Mouse (Mus musculus): ENCODE data around the gene Arl3.

The Arl3 gene

DNA sequence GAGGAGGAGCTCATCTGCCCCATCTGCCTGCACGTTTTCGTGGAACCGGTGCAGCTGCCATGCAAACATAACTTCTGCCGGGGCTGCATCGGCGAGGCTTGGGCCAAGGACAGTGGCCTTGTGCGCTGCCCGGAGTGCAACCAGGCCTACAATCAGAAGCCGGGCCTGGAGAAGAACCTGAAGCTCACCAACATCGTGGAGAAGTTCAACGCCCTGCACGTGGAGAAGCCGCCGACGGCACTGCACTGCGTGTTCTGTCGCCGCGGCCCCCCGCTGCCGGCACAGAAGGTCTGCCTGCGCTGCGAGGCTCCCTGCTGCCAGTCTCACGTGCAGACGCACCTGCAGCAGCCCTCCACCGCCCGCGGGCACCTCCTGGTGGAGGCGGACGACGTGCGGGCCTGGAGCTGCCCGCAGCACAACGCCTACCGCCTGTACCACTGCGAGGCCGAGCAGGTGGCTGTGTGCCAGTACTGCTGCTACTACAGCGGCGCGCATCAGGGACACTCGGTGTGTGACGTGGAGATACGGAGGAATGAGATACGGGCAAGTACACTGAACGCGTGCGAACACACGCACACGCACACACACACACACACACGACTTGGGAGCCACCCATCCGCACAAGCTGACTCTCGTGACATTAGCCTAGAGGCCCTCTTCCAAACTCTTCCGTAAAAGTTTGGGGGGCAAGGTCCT is 70.4 kb downstream of the Arl3 start:
- DNase-seq (ENCODE audit: extremely low spot score, low read depth, low spot score), result no peak

DNA sequence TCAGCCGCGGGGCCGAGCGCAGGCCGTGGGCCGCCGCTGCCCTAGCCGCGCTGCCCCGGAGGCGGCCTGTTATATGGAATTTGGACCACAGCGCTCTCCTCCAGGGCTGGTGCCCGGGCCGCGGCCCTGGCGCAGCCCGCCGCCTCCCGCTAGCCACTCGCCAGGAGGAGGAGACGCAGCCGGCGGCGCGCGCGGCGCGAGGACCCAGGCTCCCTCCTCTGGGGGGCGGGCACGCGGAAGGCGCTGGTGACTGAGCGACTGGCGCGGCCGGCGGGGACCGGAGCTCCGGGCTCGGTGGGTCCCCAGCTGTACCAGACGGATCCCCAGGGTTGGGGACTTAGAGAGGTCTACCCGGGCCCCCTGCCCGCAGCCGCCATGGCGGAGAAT is 70.9 kb downstream of the Arl3 start:
- DNase-seq (ENCODE audit: extremely low spot score, low read depth, low spot score), result no peak

DNA sequence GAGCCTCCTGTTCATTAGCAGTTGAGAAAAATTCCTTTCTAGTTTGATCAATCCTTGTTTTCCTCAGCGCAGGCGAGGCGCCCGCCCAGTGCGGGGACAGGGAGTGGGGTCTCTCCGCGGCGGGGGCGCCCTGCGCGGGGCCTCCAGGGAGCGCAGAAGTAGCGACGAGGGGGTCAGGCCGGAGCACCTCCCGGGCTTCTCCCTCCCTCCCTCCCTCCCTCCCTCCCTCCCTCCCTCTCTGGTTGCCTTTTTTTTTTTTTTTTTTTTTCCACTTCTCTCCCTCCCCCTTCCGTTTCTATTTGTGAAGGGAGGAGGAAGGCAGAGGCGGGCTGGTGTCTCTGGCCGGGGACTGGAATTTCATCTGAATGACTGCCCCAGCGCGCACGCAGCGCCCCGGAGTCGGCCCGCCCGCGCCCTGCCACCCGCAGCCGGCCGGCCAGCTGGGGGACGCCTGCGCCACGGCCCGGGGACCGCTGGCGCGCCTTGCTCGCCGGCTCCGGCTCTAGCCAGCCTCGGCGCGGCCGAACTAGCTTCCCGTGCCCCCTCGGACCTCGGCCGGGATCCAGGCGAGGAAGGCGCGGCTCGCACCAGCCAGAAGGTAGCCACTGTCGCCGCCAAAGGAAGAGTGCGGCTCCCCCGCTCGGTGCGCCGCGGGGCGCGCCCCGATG is 71.5 kb downstream of the Arl3 start, which contains the start of gene Trim8:
Trim8 (plus strand) TSS at position 302 of the 668 bp plus-strand sequence.
- DNase-seq (ENCODE audit: extremely low spot score, low read depth, low spot score), result no peak

DNA sequence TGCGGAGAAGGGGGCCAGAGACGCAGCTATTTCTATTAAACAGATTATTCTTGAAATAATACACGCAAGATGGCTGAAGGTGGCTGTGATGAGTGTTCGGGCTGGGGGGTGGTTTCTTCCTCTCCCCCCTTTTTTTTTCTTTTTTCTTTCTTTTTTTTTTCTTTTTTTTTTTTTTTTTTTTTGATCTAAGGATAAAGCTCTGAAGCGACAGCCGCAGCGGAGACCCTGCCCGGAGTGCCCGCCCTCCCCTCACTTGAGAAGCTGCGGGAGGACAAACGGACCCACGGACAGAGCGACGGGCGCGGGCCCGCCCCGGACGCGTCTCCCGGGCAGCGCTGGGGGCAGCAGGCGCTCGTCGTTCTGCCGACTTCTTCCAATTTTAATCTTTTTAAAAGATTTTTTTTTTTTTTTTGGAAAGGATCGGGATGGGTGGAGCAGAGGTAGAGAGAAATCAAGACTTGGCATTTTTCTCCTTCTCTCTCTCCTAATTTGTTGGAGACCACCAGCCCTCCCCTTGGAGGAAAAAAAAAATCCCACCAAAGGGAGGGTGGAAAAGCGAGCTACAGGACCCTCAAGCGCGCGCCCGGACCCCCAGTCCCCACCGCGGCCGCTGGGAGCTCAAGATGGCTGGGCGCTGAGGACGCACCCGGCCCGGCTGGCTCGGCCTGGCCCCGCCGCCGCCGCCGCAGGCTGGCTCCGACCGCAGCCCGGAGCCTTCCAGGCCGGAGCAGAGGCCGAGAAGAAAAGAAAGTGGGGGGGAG is 72.2 kb downstream of the Arl3 start:
- no peak for DNase-seq (ENCODE audit: extremely low spot score, low read depth, low spot score)

DNA sequence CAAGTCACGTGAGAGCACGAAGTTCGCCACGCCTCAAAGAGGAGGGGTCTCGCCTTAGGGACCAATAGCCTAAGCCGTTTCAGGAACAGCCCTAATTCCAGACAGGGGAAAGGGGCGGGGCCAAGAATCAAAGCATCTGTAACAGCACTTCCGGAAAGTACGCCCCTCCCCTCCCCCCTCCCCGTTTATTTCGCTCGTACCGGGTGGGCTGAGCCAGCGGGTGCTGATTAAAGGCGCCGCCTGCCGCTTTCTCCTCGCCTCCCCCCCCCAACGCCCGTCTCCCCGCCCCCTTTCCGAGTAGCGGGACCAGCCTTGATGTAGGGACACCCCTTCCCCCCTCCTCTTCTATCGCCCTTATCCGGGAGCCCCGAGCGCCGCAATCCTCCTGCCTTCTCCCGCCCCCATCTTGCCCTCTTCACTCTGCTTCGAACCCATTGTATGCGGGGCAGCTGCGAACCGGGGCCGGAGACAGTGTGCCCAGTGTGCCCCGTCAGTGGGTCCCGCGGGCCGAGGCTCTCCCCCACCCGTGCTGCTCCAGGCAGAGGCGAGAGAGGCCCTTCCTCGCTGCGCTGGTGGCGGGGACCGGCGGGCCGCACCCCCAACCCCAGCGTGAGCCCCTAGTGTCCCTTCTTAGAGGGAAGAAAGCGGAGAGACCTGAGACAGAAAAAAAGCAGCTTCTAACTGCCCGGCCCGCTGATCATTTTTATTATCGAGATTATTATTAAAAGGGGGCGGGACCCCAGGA is 73.0 kb downstream of the Arl3 start:
- DNase-seq (ENCODE audit: extremely low spot score, low read depth, low spot score), result peak; percentile 98

DNA sequence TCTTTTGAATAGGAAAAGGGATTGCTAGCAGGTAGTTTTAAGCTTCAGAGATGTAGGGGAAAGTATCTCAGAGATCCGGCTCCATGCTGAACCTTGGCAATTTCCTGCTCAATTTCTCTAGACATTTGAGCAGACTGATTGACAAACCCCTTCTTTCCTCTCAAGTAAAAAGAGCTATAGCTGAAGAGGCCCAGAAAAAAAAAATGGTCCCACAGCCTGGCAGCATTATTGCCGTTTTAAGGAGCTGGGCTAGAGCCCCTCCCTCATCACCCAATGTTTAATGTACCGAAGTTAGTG is 73.5 kb downstream of the Arl3 start:
- no peak for DNase-seq (ENCODE audit: extremely low spot score, low read depth, low spot score)

DNA sequence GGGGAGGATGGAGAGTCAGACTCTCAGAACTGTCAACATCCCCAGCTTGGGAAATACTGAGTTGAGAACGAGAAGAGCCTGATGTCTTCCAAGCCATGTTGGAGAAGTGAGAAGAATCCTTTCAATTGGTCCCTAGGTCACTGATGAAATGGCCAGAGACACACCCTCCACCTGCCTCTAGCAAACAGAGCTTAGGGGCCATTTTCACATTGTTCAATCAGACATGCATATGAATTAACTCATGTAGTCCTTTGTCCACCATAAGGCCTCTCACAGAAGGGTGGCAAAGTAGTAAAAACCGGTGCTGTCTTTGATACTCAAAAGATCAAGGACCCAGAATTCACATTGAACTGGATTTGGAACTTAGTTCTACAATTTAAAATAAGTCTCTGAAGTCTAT is 75.8 kb downstream of the Arl3 start:
- DNase-seq (ENCODE audit: extremely low spot score, low read depth, low spot score), result no peak

DNA sequence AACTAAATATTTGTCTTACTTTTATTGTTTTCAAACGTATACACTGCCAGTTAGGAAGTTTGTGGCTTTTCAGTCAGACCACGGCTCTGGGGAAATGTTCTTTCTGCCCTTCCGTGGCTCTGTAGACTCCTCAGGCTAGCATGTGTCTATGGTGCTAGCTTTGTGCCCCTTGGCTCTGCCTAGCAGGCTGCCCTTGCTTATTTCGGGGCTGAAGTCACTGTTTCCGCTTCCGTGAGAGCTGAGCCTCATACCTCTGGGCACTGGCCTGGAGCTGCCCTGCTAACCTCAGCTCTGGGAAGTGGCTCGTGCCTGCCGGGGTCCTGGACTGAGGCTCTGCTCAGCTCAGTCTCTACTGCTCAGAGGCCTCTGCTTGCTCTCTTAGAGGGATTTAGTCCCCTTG is 77.9 kb downstream of the Arl3 start:
- DNase-seq (ENCODE audit: extremely low spot score, low read depth, low spot score), result no peak

DNA sequence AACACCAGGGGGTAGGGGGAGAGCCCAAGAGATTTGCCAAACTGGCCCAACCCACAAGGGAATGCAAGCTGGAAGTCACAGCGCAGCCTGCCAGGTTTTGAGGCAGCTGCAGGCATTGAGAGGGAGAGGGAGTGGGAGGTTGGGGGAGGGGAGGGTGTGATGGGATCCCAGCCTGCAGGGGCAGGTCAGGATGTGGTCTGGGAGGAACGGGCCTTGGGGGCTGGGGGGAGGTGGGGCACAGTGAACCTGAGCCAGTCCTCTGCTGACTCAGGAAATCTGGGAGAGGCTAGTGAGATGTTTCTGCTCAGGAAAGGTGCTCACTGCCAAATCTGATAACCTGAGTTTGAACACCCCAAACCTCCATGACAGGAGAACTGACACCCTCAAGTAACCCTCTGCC is 82.4 kb downstream of the Arl3 start:
- DNase-seq (ENCODE audit: extremely low spot score, low read depth, low spot score), result no peak

DNA sequence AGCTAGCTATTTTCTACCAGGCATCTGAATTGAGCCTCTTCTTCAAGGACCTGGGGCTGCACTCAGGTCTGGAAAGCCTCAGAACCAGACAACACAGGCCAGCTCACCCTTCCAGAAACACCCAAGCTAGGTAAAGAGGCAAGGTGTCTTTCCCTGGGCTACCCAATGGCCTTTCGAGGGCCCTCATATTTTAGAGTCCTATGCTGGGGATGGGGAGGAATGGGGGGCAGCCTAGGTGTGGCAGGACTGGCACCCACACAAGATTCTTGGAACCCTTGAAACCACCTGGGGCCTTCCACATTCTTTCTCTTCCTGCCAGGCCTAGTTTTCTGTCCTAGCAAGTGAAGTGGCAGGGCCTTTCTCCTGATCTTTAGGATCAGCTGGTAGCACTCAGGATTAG is 83.5 kb downstream of the Arl3 start:
- no peak for DNase-seq (ENCODE audit: extremely low spot score, low read depth, low spot score)

DNA sequence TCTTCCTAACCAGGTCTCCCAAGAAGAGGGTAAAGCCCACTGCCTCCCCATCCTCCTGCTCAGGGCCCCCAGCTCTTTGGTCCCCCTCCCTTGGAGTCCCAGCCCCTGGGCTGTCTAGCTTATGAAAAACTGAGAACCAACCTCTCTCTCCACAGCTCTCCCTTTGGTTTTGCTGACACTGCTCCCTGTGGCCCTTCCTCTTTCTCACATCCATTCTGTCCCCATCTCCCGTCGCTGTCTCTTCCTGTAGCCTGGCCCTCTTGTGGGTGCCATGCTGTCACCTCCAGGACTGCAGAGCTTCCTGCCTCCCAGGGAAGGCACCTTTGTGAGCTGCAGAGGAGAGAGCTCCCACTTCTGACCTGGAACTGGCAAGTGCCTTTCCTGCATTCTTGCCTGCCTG is 86.3 kb downstream of the Arl3 start:
- DNase-seq (ENCODE audit: extremely low spot score, low read depth, low spot score), result no peak

DNA sequence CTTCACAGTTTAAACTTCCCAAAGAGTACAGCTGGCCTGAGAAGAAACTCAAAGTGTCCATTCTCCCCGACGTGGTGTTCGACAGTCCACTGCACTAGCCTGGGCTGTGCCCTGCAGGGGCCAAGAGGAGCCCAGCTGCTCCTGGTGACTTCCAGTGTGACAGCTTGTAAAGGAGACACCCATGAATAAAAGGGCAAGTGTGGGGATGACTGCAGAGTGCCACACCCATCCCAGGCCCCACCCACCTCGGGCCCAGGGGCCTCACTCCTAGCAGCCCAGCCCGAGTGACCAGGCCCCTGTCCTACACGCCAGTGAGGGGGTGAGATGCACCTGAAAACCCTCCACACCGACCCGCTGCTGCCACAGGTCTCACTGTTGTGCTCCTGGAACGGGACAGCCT is 87.2 kb downstream of the Arl3 start:
- DNase-seq (ENCODE audit: extremely low spot score, low read depth, low spot score), result no peak

DNA sequence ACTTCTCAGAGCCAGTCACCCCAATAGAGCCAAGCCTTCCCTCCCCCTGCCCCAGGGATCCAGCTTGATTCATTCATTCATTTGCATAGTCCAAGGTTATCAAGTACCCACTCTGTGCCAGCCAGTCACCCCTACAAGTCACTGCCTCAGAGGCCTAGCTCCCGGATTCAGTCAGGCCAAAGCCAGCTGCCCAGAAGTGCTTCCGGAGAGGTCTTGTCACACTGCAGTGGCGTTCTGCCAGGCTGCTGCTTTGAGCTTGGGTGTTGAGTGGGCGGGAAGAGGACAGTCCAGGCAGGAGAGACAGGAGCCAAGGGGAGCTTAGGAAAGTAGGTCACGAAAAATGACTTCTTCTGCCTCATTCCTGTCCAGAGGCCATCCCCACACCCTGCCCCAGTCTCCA is 88.5 kb downstream of the Arl3 start:
- DNase-seq (ENCODE audit: extremely low spot score, low read depth, low spot score), result no peak

DNA sequence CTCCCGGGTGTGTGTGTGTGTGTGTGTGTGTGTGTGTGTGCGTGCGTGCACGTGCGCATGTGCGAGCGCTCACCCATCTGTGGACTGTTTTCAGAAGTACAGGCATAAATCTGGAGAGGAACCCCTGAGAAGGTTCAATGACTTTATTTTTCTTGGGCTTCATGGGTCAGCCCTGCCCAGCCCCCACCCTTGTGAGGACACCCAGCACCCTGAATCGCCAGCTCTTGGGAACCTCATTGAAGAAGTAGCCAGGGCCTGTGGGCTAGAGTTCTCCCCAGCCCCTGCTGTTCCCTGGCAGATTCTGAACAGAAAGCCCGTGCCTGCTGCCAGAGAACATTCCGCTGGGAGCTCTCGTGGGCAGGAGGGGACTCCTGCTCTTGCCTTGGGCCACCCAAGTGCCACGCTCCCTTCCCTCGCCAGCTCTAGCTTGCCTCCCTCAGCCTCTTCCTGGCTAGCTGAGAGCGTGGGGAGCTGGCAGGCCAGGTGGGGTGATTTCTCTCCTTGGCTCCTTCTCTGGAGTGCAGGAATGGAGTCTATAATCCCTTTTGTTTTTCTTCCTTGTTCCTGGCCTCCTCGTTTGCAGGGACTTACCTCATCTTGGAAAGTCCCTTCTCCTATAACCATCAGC is 89.2 kb downstream of the Arl3 start:
- DNase-seq (ENCODE audit: extremely low spot score, low read depth, low spot score), result no peak

DNA sequence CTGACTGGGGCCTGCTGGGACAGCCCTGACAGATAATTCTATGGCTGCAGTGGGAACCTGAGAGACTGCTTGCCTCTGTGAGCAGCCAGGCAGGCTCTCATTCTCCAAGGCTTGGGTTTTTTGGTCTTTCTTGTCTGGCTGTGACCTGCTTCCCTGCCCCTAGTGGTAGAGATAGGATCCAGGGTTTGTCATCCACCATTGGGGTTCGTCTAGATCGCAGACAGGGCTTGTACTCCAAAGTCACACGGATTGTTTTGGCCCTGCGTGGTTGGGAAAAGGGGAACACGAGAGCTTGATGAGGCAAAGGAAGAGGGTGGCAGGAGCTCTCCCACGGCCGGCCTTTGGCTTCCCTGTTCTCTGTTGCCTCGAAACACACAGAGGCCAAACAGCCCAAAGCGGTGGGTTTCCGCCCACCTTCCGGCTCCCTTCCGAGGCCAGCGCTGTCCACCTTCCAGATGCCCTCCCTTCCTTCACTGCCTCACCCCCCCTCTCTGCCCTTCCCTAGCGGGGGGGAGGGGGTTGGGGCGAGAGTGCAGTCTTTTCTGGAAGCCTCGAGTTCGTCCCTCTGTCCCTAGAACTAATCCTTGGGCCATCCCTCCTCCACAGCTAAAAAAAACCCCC is 90.0 kb downstream of the Arl3 start:
- no peak for DNase-seq (ENCODE audit: extremely low spot score, low read depth, low spot score)

DNA sequence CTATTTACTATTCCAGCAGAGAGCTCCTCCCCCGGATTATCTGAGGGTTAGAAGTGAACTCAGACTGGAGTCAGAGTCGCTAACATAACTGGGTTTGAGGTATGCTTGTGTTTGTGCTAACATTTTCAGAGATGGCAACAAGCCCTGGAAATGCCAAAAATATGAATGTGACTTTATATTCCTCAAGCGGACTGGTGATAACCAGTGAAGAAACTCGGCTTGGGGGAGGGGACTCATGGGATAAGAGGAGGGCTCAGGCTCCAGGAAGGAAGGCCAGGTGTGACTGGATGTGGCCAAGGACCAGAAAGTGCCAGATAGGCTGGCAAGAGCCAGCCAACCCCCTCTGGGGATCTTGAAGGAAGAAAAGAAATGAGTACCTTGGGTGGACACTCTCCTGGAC is 91.2 kb downstream of the Arl3 start:
- DNase-seq (ENCODE audit: extremely low spot score, low read depth, low spot score), result no peak

DNA sequence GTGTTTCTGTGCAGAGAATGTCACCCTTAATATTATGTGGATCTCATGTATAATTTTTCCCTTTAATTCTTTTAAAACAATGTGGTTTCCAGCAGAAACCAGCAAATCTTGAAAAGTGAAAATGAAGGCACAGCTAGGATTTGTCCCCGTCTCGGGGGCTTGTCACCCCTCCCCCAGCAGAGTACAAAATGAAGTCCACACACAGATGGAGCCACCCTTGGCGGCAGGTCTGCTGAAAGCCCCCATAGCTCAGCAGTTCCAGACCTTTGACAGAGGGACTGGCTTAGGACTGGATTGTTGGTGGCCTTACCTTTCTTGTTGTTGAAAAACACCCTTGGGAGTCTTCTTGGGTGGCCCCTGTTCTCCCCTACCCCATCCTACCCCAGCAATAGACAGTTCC is 91.6 kb downstream of the Arl3 start:
- DNase-seq (ENCODE audit: extremely low spot score, low read depth, low spot score), result no peak

Data from hindlimb bud, embryonic 11.5 days (tissue).